Mouse (Mus musculus): ENCODE measurements around the gene Lypd3.
"Not testable (repeated sequence)": the region's sequence is repeated elsewhere in the genome, so short reads cannot be mapped to it uniquely, and the experiment has no call there.

Gene Lypd3

DNA sequence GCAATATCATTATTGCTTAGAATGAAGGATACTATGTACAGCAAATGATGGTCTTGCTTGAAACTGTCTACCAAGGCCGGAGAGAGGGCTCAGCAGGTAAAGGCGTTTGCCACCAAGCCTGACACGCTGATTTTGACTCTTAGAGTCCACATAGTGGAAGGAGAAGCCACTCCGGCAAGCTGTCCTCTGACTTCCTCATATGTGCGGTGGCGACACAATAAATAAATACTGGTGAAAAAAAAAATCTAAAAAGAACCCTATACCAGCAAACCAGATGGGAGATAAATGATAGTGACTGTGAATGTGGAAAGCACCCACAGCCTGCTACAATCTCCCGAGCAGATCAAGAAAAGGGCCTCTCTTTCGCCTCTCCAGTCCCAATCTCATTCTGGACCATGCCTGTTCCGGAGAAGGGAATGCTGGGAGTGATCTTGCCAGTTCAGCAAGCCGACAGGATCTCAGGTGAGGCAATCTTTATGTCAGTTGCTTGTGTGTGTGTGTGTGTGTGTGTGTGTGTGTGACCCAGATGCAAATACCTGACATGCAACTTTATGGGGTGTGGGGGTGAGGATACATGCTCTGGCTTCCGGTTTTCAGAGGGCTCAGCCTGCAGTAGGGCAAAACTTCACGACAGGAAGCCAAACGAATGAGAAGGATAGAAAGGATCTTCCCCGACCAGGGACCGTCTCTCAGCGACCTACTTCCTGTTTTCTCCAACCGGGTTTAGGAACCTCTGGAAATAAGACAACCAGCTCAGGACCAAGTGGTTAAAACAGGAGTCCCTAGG lies 25.0 kb downstream of the Lypd3 start:
- no peak for DNase-seq (ENCODE audit: low read depth, low spot score)

DNA sequence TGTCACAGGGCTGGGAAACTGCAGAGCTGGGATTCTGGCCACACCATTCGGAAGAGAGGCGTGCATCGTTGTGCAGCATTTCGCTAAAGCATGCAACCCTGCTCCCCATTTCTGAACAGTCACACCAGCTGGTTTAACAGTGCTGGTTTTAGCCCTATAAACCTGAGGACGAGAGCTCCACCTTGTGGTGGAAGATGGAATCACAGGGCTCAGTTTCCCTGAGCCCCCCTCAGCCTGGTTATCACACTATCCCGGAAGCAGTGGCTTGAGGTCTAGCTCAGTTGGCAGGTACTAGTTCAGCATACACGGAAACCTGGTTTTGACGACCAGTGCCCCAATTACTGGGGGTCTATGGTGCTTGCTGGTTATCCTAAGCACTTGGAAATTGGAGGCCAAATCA lies 26.2 kb downstream of the Lypd3 start:
- peak; percentile 16 for DNase-seq (ENCODE audit: low read depth, low spot score)

DNA sequence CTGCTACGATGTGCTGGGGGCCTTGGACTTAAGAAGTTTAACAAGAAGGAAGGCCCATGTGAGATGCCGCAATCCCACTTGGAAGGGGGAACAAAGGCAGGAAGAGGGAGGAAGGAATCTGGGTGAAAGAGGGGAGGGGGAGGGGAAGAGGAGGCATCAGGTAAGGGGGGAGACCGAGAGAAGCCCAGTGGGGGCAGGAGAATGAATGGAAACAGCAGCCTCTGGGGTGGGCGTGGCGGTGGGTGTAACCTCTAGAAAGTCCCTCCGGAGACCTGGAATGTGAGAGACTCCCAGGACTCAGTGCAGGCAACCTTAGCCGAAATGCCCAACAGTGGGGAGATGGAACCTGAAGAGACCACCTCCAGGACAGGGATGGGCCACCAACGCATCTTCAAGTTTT lies 28.0 kb downstream of the Lypd3 start:
- DNase-seq (ENCODE audit: low read depth, low spot score) = no peak

DNA sequence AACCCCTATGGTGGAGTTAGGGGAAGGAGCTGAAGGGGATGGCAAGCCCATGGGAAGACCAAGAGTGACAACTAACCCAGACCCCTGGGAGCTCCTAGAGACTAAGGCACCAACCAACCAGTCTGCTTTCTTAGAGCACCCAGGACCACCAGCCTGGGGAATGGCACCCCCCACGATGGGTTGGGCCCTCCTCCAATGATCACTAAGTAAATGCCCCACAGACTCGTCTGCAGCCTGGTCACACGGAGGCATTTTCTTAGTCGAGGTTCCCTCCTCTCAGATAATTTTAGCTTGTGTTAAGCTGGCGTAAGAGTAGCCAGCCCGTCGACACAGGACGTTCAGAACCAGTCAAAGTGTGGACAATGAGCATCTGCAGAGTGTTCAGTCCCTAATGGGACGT lies 28.6 kb downstream of the Lypd3 start:
- no peak for DNase-seq (ENCODE audit: low read depth, low spot score)

DNA sequence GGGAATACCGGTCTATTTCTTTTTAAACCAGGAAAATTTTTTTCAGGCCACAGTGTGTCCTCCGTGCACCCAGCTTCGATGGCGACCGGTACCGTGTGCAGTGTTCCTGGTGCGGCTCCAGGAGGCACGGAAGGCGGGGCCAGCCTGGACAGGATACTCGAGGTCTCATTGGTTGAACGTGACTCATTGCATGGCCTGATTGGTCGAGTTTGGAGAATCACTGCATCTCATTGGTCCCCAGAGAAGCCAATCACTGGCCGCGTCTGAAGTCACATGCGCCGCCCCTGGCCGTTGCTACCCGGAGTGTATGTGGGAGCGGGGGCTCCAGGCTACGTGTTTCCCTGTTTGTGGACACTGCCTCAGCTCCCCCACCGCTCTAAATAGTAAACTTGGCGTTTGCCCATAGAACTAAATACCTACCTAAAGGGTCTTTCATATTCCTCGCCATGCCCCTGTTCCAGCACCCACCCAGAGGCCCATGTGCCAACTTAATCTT lies 35.6 kb downstream of the Lypd3 start:
- no peak for DNase-seq (ENCODE audit: low read depth, low spot score)

DNA sequence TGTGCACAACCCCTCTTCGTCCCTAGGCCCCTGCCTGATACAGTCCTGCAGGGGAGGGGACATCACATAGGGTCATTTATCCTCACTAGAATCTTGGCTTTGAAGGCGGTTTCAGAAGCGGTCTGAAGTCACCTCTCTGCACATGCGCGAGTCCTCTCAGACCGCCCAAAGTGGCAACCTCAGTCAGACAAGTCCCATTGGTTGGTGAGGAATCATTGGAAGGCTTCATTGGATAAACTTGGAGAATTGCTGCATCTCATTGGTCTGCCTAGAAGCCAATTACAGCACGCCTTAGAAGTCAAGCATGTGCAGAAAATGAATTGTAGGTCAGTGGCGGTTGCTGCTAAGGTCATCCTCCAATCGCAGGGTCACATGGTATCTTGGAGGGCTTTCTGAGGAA lies 40.2 kb downstream of the Lypd3 start, which contains the start of gene Tex101:
Tex101 (minus strand) TSS at position 101 of the 400 bp plus-strand sequence.
- DNase-seq (ENCODE audit: low read depth, low spot score) = no peak

DNA sequence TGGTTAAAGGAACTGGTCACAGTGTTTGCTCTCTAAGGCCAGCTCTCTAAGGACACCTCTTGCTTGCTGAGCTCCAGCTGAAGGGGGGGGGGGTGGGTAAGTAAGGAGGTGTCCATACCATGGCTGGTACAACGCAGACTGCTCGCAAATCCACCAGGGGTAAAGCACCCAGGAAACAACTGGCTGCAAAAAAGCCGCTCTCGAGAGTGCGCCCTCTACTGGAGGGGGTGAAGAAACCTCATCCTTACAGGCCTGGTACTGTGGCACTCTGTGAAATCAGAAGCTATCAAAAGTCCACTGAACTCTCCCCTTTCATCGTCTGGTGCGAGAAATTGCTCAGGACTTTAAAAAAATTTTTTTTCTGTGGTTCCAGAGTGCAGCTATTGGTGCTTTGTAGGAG lies 47.8 kb downstream of the Lypd3 start:
- DNase-seq (ENCODE audit: low read depth, low spot score) = not testable (repeated sequence)

DNA sequence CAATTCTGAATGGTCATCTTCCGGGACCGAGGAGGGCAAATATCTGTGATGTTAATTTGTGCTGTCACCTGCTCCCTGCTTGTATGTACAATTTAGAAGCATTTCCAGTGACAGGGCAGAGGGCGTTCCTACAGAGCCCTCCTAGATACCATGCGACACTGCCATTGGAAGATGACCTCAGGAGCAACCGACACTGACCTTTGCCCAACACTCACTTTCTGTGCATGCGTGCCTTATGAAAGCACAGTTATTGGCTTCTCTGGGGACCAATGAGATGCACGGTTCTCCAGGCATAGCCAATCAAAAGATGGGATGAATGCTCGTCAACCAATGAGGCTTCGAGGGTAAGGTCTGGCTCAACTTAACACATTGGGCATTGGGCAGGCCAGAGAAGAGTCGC lies 51.2 kb downstream of the Lypd3 start:
- not testable (repeated sequence) for DNase-seq (ENCODE audit: low read depth, low spot score)
